Mouse (Mus musculus): ENCODE results near the gene Tgfb2. TPM values are rescaled to one million over a fixed set of nuclear protein-coding genes. Genes with fewer than 3 reads are reported as not detected.

Gene Tgfb2
- polyA plus RNA-seq, 1 experiment from 2014 or later: 45.8 TPM

- H3K4me1 ChIP-seq: no peaks in the 10 kb centered on the region
- ATAC-seq (ENCODE audit: low FRiP score): no peak
- no peak overlapping the region for H3K27ac ChIP-seq
- H3K27me3 ChIP-seq: no peaks in the 10 kb centered on the region
- 87% methylated on average over 5 of the region's 5 CpGs for WGBS
- no peak overlapping the region for H3K4me3 ChIP-seq
- H3K4me2 ChIP-seq (replicated peaks): no peak overlapping the region
- peaks cover 18% of the 10 kb centered on the region for H3K36me3 ChIP-seq
- no peaks in the 10 kb centered on the region for H3K9me3 ChIP-seq (replicated peaks)
- no peak overlapping the region for H3K9ac ChIP-seq
Measured at GRCm38 (mm10) chr1:186718881-186719280, 13.1 kb upstream of the Tgfb2 start.

GRCm38 (mm10) chr1:186714980-186715896, 9.4 kb upstream of the Tgfb2 start:
- no peaks in the 10 kb centered on the region for H3K4me1 ChIP-seq
- no peak overlapping the region for H3K27ac ChIP-seq
- peaks cover 13% of the 10 kb centered on the region for H3K36me3 ChIP-seq
- H3K27me3 ChIP-seq: no peaks in the 10 kb centered on the region
- H3K4me3 ChIP-seq: no peak overlapping the region
- no peak overlapping the region for H3K4me2 ChIP-seq (replicated peaks)
- 82% methylated on average over 17 of the region's 17 CpGs for WGBS
- no peaks in the 10 kb centered on the region for H3K9me3 ChIP-seq (replicated peaks)
- no peak overlapping the region for H3K9ac ChIP-seq
- ATAC-seq (ENCODE audit: low FRiP score): no peak

- peaks cover 4% of the 10 kb centered on the region; the same call in 1 of the 2 replicates for H3K36me3 ChIP-seq
- no peaks in the 10 kb centered on the region for H3K27me3 ChIP-seq
- WGBS: 89% methylated on average over 4 of the region's 4 CpGs
- no peak overlapping the region for H3K9ac ChIP-seq
- no peak overlapping the region for H3K4me3 ChIP-seq
- no peak overlapping the region for H3K27ac ChIP-seq
- H3K9me3 ChIP-seq (replicated peaks): no peaks in the 10 kb centered on the region
- no peaks in the 10 kb centered on the region for H3K4me1 ChIP-seq
- no peak overlapping the region for H3K4me2 ChIP-seq (replicated peaks)
- no peak for ATAC-seq (ENCODE audit: low FRiP score)
Measured at GRCm38 (mm10) chr1:186714215-186714614, 8.4 kb upstream of the Tgfb2 start.

GRCm38 (mm10) chr1:186712802-186713471, 7.1 kb upstream of the Tgfb2 start:
- H3K27me3 ChIP-seq: no peaks in the 10 kb centered on the region
- no peak overlapping the region for H3K9ac ChIP-seq
- H3K27ac ChIP-seq: no peak overlapping the region
- no peaks in the 10 kb centered on the region for H3K9me3 ChIP-seq (replicated peaks)
- ATAC-seq (ENCODE audit: low FRiP score): no peak
- 7% methylated on average over 3 of the region's 3 CpGs for WGBS
- H3K36me3 ChIP-seq: peaks cover 4% of the 10 kb centered on the region; the same call in 1 of the 2 replicates
- H3K4me1 ChIP-seq: no peaks in the 10 kb centered on the region
- H3K4me2 ChIP-seq (replicated peaks): no peak overlapping the region
- H3K4me3 ChIP-seq: no peak overlapping the region

- Histone ChIP-seq H3K27ac (peak overlapping the region; percentile 64), H3K4me3 (peak overlapping the region; percentile 64), H3K4me1 (peaks cover 23% of the 10 kb centered on the region), H3K9ac (peak overlapping the region; percentile 78), H3K36me3 (no peaks in the 10 kb centered on the region), H3K9me3 (replicated peaks) (no peaks in the 10 kb centered on the region), H3K27me3 (peaks cover 10% of the 10 kb centered on the region; the same call in 1 of the 2 replicates), H3K4me2 (replicated peaks) (peak overlapping the region; percentile 61)
- ATAC-seq (ENCODE audit: low FRiP score): peak; percentile 84
- WGBS: under 1% methylated on average over 61 of the region's 65 CpGs
Measured at GRCm38 (mm10) chr1:186705203-186705914, 430 bp downstream of the Tgfb2 start.

- H3K4me3 ChIP-seq: peak overlapping the region; percentile 64
Measured at GRCm38 (mm10) chr1:186703980-186704701, 1.6 kb downstream of the Tgfb2 start.

GRCm38 (mm10) chr1:186703256-186703979, 2.4 kb downstream of the Tgfb2 start:
- Histone ChIP-seq H3K4me3 (peak overlapping the region; percentile 64), H3K27ac (peak overlapping the region; percentile 48), H3K9ac (peak overlapping the region; percentile 78), H3K36me3 (no peaks in the 10 kb centered on the region), H3K4me2 (replicated peaks) (peak overlapping the region; percentile 61), H3K27me3 (peaks cover 10% of the 10 kb centered on the region; the same call in 1 of the 2 replicates), H3K9me3 (replicated peaks) (no peaks in the 10 kb centered on the region), H3K4me1 (peaks cover 23% of the 10 kb centered on the region)
- no peak for ATAC-seq (ENCODE audit: low FRiP score)
- 1% methylated on average over 15 of the region's 15 CpGs for WGBS

More at GRCm38 (mm10) chr1:186703980-186704701, 1.6 kb downstream of the Tgfb2 start:
- under 1% methylated on average over 36 of the region's 36 CpGs for WGBS
- peaks cover 10% of the 10 kb centered on the region; the same call in 1 of the 2 replicates for H3K27me3 ChIP-seq
- H3K4me2 ChIP-seq (replicated peaks): peak overlapping the region; percentile 61
- 0 out of 2 replicates have a peak, but pooled peaks have one; percentile 9 for ATAC-seq (ENCODE audit: low FRiP score)
- H3K9me3 ChIP-seq (replicated peaks): no peaks in the 10 kb centered on the region
- H3K4me1 ChIP-seq: peaks cover 23% of the 10 kb centered on the region
- peak overlapping the region; percentile 48; the same call in 1 of the 2 replicates for H3K27ac ChIP-seq
- H3K9ac ChIP-seq: peak overlapping the region; percentile 78
- no peaks in the 10 kb centered on the region for H3K36me3 ChIP-seq

- ATAC-seq (ENCODE audit: low FRiP score): no peak
- H3K36me3 ChIP-seq: no peaks in the 10 kb centered on the region
- H3K4me1 ChIP-seq: peaks cover 23% of the 10 kb centered on the region
- H3K9ac ChIP-seq: peak overlapping the region; percentile 39; the same call in 1 of the 2 replicates
- H3K4me2 ChIP-seq (replicated peaks): peak overlapping the region; percentile 61
- peak overlapping the region; percentile 26; the same call in 1 of the 2 replicates for H3K27ac ChIP-seq
- WGBS: 19% methylated on average over 15 of the region's 15 CpGs
- no peaks in the 10 kb centered on the region for H3K9me3 ChIP-seq (replicated peaks)
- peaks cover 10% of the 10 kb centered on the region; the same call in 1 of the 2 replicates for H3K27me3 ChIP-seq
- H3K4me3 ChIP-seq: peak overlapping the region; percentile 64
Measured at GRCm38 (mm10) chr1:186702391-186703255, 3.2 kb downstream of the Tgfb2 start.

GRCm38 (mm10) chr1:186701206-186701905, 4.4 kb downstream of the Tgfb2 start:
- Histone ChIP-seq H3K27ac (no peak overlapping the region), H3K4me2 (replicated peaks) (0 out of 2 replicates have a peak overlapping the region, but pooled peaks have one; percentile 4), H3K9me3 (replicated peaks) (no peaks in the 10 kb centered on the region), H3K4me3 (no peak overlapping the region), H3K9ac (no peak overlapping the region), H3K4me1 (peaks cover 22% of the 10 kb centered on the region), H3K27me3 (peaks cover 8% of the 10 kb centered on the region; the same call in 1 of the 2 replicates), H3K36me3 (no peaks in the 10 kb centered on the region)
- 77% methylated on average over 8 of the region's 8 CpGs for WGBS
- ATAC-seq (ENCODE audit: low FRiP score): no peak

- no peak overlapping the region for H3K4me2 ChIP-seq (replicated peaks)
- WGBS: 83% methylated on average over 3 of the region's 3 CpGs
Measured at GRCm38 (mm10) chr1:186700496-186700895, 5.3 kb downstream of the Tgfb2 start.

More at GRCm38 (mm10) chr1:186700496-186700895, 5.3 kb downstream of the Tgfb2 start:
- H3K36me3 ChIP-seq: no peaks in the 10 kb centered on the region
- H3K4me3 ChIP-seq: no peak overlapping the region
- peaks cover 6% of the 10 kb centered on the region; the same call in 1 of the 2 replicates for H3K27me3 ChIP-seq
- peaks cover 14% of the 10 kb centered on the region for H3K4me1 ChIP-seq
- no peak overlapping the region for H3K27ac ChIP-seq
- H3K9ac ChIP-seq: no peak overlapping the region
- H3K9me3 ChIP-seq (replicated peaks): no peaks in the 10 kb centered on the region
- no peak for ATAC-seq (ENCODE audit: low FRiP score)
